Mouse (Mus musculus) heart, adult 11 months (tissue): ENCODE data around the gene Scamp3.
"Not testable (repeated sequence)": the region's sequence is repeated elsewhere in the genome, so short reads cannot be mapped to it uniquely, and the experiment has no call there.

ENCODE experiments used
- DNase-seq: peaks from one replicate; pipeline ENCODE4 v3.0.0; 2022

The Scamp3 gene

GRCm38 (mm10) chr3:89177242-89178106 lies at the start of gene Scamp3:
TSS of gene Scamp3 (plus strand) at chr3:89177473.
- DNase-seq: peak; percentile 99

GRCm38 (mm10) chr3:89129908-89130307 lies 47.4 kb upstream of the Scamp3 start:
- no peak for DNase-seq

- DNase-seq: no peak
Measured at GRCm38 (mm10) chr3:89131816-89132215, 45.5 kb upstream of the Scamp3 start.

GRCm38 (mm10) chr3:89132285-89133062 lies 44.8 kb upstream of the Scamp3 start:
- DNase-seq: no peak

GRCm38 (mm10) chr3:89133063-89133450 lies 44.2 kb upstream of the Scamp3 start:
- no peak for DNase-seq

DNA sequence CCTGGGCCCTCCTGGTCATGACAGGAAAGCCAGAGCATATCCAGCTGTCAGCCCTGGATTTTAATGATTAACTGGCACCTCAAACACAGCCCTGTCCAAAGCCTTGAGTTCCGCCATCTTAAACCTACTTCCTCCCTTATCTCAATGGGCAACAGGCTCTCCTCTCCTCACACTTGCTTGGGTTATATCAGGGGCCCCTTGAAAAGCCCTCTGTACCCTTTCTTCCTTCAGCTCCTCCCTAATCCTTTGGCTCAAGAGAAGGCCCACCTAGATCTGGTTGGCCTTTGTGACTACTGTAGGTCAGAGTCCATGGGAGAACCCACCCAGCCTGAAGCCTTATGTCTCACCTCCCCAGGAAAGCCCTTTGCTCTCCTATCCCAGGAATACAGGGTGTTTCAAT lies 43.5 kb upstream of the Scamp3 start:
- DNase-seq: no peak

- no peak for DNase-seq
Measured at GRCm38 (mm10) chr3:89135958-89136357, 41.3 kb upstream of the Scamp3 start, which contains the start of gene Pklr. TSS of gene Pklr (plus strand) at chr3:89136142.

DNA sequence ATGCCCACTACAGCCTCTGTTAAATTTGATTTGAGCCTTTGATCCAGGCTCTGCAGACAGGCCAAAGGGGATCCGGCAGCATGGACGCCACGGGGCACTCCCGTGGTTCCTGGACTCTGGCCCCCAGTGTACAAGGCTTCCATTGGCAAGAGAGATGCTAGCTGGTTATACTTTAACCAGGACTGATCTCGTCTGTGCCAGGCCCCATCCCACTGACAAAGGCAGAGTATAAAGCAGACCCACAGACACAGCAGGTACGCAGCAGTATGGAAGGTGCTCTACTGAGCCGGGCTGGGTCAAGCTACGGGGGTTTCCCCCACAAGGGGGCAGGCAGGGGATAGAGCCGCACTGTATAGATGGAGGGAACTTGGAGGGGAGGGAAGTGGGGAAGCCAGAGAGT lies 40.9 kb upstream of the Scamp3 start:
- no peak for DNase-seq

DNA sequence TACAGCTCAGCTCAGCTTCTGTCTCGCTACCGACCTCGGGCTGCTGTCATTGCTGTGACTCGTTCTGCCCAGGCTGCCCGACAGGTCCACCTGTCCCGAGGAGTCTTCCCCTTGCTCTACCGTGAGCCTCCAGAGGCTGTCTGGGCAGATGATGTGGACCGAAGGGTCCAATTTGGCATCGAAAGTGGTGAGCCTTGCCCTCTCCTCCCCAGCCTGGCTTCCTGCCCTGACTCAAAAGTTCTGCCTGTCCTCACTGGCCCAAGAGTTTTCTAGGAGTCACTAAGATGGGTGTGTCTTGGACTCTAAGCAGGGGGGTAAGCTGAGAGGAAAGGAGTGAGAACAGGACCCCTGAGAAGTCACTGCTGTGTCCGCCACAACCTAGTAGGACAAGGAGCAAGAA lies 32.5 kb upstream of the Scamp3 start:
- no peak for DNase-seq

DNA sequence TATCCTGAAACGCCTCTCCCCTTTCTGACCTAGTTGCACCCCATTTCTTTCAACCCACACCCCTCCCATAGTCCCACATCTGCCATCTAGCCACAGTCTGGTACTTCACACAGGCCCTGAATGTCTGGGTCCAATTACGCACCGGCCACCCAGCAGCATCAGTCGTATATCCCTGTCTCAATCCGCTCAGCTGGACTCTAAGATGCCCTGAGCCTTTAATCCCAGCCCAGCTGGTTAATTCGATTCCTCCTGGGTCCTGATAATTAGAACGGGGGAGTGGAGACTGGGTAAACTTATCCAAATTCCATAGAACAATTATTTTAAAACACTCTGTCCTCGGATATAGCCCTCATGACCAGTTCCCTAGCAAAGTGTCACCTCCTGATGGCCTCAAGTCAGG lies 31.7 kb upstream of the Scamp3 start:
- DNase-seq: no peak

- DNase-seq: no peak
Measured at GRCm38 (mm10) chr3:89147101-89147978, 29.9 kb upstream of the Scamp3 start.

DNA sequence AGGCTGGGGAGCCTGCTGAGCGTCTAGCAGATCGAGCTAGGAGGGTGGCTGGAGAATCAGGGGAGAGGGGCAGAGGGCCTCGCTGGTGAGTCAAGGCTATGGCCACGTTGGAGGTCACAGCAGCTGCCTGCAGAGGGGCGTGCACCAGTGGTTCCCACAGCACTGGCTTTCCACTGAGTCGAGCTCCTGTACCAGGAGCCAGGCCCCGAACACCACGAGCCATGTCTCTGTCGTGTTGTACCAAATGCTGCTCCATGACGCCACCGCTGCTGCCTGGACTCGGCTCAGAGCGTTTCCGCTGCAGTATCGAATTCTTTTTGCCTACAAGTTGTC lies 29.3 kb upstream of the Scamp3 start:
- no peak for DNase-seq

- peak; percentile 86 for DNase-seq
Measured at GRCm38 (mm10) chr3:89148567-89148966, 28.7 kb upstream of the Scamp3 start.

DNA sequence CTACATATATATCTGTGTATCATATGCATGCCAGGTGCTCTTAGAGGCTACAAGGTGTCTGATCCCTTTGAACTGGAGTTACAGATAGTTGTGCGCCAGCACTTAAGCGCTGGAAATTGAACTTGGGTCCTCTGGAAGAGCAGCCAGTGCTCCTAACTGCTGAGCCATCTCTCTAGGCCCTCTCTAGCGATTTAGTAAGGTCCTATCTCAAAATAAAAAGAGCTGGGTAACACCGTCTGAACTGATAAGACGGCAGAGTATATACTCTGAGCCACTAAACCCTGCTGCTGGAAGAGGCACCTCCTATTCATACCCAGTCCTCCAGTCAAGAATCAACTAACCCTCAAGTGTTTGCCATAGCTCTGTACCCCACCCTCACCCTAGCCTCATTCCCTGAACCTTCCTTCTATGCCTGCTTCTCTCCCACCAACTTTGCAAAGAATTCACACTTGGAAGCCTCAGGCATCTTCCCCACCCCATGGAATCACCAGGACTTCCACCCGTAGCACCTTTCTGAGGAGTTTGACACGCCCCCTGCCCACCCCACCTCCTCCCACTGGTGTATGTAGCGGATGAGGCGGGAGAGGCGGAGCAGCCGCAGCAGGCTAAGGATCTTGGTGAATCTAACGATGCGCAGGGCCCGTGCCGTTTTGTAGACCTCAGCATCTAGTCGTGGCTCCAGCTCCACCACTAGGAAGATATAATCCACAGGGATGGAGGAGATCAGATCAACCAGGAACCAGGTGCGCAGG lies 25.0 kb upstream of the Scamp3 start:
- no peak for DNase-seq

DNA sequence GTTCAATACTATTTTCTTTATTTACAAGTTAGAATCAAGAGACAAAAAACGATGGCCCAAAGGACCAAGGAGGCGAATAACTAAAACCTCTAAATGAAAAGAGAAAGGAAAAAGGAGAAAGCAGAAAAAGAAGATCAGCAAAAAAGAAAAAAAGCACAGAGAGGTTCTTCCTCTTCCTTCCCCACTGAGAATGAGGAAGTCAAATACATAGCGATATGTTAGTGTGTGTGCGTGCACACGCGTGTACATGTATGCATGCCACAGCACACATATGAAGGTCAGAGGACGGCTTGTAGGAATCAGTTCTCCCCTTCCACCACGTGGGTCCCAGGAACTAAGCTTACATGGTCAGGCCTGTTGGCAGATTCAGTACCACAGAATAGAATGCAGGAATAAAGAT lies 20.3 kb upstream of the Scamp3 start:
- no peak for DNase-seq

GRCm38 (mm10) chr3:89158651-89159050 lies 18.6 kb upstream of the Scamp3 start:
- DNase-seq: no peak

- peak; percentile 90 for DNase-seq
Measured at GRCm38 (mm10) chr3:89159211-89159610, 18.1 kb upstream of the Scamp3 start.

- DNase-seq: peak; percentile 92
Measured at GRCm38 (mm10) chr3:89159616-89160344, 17.5 kb upstream of the Scamp3 start, which contains the start of gene Hcn3. TSS of gene Hcn3 (minus strand) at chr3:89160196.

DNA sequence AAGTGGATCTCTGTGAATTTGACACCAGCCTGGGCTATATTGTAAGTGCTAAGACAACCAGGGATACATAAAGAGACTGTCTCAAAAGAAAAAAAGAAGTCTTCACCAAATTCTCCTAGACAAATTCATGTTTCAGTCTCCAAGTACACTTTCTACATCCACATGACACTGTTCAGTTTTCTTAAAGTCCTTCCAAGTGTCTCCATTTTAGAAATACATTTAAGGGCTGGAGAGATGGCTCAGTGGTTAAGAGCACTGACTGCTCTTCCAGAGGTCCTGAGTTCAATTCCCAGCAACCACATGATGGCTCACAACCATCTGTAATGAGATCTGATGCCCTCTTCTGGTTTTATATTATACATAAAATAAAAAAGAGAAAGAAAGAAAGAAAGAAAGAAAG lies 16.1 kb upstream of the Scamp3 start:
- DNase-seq: not testable (repeated sequence)

DNA sequence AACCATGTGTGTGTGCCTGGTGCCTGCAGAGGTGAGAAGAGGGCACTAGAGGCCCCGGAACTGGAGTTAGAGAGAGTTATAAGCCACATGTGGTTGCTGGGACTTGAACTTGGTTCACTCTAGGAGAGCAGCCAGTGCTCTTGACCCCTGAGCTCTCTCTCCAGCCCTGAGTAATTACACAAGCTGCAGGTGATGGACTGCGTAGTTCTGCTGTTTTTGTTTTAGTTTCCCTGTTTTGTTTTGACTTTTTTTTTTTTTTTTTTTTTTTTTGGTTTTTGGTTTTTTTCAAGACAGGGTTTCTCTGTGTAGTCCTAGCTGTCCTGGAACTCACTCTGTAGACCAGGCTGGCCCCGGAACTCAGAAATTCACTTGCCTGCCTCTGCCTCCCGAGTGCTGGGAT lies 15.5 kb upstream of the Scamp3 start:
- DNase-seq: no peak

DNA sequence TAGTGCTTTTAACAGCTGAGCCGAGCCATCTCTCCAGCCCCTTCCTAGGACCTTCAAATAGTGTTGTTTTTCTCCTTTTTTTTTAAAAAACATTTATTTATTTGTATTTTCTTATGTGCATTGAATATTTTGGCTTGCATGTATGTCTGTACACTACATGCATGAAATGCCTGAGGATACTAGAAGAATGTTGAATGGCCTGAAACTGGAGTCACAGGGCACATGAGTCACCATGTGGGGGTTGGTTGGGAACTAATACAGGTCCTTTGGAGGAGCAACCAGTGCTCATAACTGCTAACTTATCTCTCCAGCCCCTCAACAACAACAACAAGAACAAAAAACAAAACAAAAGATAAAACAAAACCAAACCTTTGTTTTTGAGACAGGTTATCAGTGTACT lies 14.2 kb upstream of the Scamp3 start:
- no peak for DNase-seq
